Mouse (Mus musculus): ENCODE results near the gene Nfatc2.
A peak's percentile ranks its signal among the peaks of the same experiment; 100 is the strongest.

The Nfatc2 gene

GRCm38 (mm10) chr2:168544102-168544501, 57.4 kb downstream of the Nfatc2 start:
- Histone ChIP-seq H3K4me3 (replicated peaks; ENCODE audit: low read length) (no peak overlapping the region), H3K27me3 (ENCODE audit: insufficient read depth, low read length) (no peaks in the 10 kb centered on the region), H3K36me3 (ENCODE audit: insufficient read depth, low read length) (no peaks in the 10 kb centered on the region), H3K9me3 (ENCODE audit: low read length) (no peaks in the 10 kb centered on the region), H3K4me1 (replicated peaks; ENCODE audit: low read depth, low read length) (peaks cover 21% of the 10 kb centered on the region)
- TF ChIP-seq NANOG (IDR thresholded peaks at IDR 0.05; ENCODE audit: borderline replicate concordance, low read length) (no peak), POU5F1 (IDR thresholded peaks at IDR 0.05; ENCODE audit: borderline replicate concordance, low read length) (no peak), CTCF (conservative IDR thresholded peaks at IDR 0.05; ENCODE audit: low read length) (no peak)

GRCm38 (mm10) chr2:168543026-168543425, 58.4 kb downstream of the Nfatc2 start:
- Histone ChIP-seq H3K9me3 (ENCODE audit: low read length) (no peaks in the 10 kb centered on the region), H3K36me3 (ENCODE audit: insufficient read depth, low read length) (no peaks in the 10 kb centered on the region), H3K4me1 (replicated peaks; ENCODE audit: low read depth, low read length) (peaks cover 32% of the 10 kb centered on the region), H3K4me3 (replicated peaks; ENCODE audit: low read length) (no peak overlapping the region), H3K27me3 (ENCODE audit: insufficient read depth, low read length) (no peaks in the 10 kb centered on the region)
- TF ChIP-seq POU5F1 (IDR thresholded peaks at IDR 0.05; ENCODE audit: borderline replicate concordance, low read length) (no peak), CTCF (conservative IDR thresholded peaks at IDR 0.05; ENCODE audit: low read length) (no peak), NANOG (IDR thresholded peaks at IDR 0.05; ENCODE audit: borderline replicate concordance, low read length) (no peak)

DNA sequence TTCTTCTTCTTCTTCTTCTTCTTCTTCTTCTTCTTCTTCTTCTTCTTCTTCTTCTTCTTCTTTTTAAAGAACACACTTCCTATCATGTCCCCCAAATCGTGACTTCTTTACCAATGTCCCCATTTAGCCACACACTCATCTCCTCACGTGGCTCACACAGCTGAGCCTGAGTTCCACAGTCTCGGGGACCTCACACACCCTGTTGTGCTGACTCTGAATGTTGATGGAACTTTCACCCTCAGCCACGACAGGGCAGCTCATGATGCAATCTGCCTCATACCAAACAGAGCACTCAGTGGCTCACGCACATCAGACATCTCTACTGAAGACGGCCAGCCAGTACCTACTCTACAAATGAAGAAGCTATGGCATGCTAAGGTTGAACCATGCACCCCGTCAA, 60.2 kb downstream of the Nfatc2 start:
- peaks cover 38% of the 10 kb centered on the region for H3K4me1 ChIP-seq (replicated peaks; ENCODE audit: low read depth, low read length)
- H3K9me3 ChIP-seq (ENCODE audit: low read length), result no peaks in the 10 kb centered on the region
- H3K27me3 ChIP-seq (ENCODE audit: insufficient read depth, low read length), result peaks cover 2% of the 10 kb centered on the region; the same call in 1 of the 2 replicates
- no peak for TF ChIP-seq CTCF (conservative IDR thresholded peaks at IDR 0.05; ENCODE audit: low read length)
- TF ChIP-seq NANOG (IDR thresholded peaks at IDR 0.05; ENCODE audit: borderline replicate concordance, low read length), result no peak
- no peak for TF ChIP-seq POU5F1 (IDR thresholded peaks at IDR 0.05; ENCODE audit: borderline replicate concordance, low read length)
- no peak overlapping the region for H3K4me3 ChIP-seq (replicated peaks; ENCODE audit: low read length)
- no peaks in the 10 kb centered on the region for H3K36me3 ChIP-seq (ENCODE audit: insufficient read depth, low read length)

GRCm38 (mm10) chr2:168539594-168540222, 61.7 kb downstream of the Nfatc2 start:
- TF ChIP-seq POU5F1 (IDR thresholded peaks at IDR 0.05; ENCODE audit: borderline replicate concordance, low read length) (no peak), CTCF (conservative IDR thresholded peaks at IDR 0.05; ENCODE audit: low read length) (no peak), NANOG (IDR thresholded peaks at IDR 0.05; ENCODE audit: borderline replicate concordance, low read length) (no peak)

DNA sequence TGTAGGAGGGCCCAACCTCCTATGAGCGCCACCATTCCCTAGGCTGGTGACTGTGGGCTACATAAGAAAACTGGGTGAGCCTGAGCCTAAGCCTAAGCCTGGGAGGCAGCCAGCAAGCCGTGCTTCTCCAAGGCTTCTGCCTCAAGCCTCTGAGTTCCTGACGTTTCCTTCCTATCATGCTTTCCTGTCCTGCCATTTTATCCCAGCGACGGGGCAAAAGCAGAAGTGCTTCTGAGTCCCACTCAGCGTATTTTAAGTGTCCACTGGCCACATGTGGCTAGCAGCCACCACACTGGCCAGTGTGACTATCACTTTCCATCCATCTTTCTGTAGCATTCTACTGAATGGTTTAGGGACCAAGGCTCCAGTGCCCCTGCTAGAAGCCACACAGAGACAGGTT, 62.4 kb downstream of the Nfatc2 start:
- no peak overlapping the region for H3K4me3 ChIP-seq (replicated peaks; ENCODE audit: low read length)
- H3K4me1 ChIP-seq (replicated peaks; ENCODE audit: low read depth, low read length), result peaks cover 29% of the 10 kb centered on the region
- no peaks in the 10 kb centered on the region for H3K36me3 ChIP-seq (ENCODE audit: insufficient read depth, low read length)
- peaks cover 8% of the 10 kb centered on the region; the same call in 1 of the 2 replicates for H3K27me3 ChIP-seq (ENCODE audit: insufficient read depth, low read length)
- TF ChIP-seq POU5F1 (IDR thresholded peaks at IDR 0.05; ENCODE audit: borderline replicate concordance, low read length) (no peak), NANOG (IDR thresholded peaks at IDR 0.05; ENCODE audit: borderline replicate concordance, low read length) (no peak), CTCF (conservative IDR thresholded peaks at IDR 0.05; ENCODE audit: low read length) (no peak)
- no peaks in the 10 kb centered on the region for H3K9me3 ChIP-seq (ENCODE audit: low read length)

More at GRCm38 (mm10) chr2:168539594-168540222, 61.7 kb downstream of the Nfatc2 start:
- H3K27me3 ChIP-seq (ENCODE audit: insufficient read depth, low read length), result peaks cover 5% of the 10 kb centered on the region; the same call in 1 of the 2 replicates
- peak overlapping the region; percentile 7; the same call in 1 of the 2 replicates for H3K4me3 ChIP-seq (replicated peaks; ENCODE audit: low read length)
- H3K9me3 ChIP-seq (ENCODE audit: low read length), result no peaks in the 10 kb centered on the region
- peaks cover 29% of the 10 kb centered on the region for H3K4me1 ChIP-seq (replicated peaks; ENCODE audit: low read depth, low read length)
- H3K36me3 ChIP-seq (ENCODE audit: insufficient read depth, low read length), result no peaks in the 10 kb centered on the region

DNA sequence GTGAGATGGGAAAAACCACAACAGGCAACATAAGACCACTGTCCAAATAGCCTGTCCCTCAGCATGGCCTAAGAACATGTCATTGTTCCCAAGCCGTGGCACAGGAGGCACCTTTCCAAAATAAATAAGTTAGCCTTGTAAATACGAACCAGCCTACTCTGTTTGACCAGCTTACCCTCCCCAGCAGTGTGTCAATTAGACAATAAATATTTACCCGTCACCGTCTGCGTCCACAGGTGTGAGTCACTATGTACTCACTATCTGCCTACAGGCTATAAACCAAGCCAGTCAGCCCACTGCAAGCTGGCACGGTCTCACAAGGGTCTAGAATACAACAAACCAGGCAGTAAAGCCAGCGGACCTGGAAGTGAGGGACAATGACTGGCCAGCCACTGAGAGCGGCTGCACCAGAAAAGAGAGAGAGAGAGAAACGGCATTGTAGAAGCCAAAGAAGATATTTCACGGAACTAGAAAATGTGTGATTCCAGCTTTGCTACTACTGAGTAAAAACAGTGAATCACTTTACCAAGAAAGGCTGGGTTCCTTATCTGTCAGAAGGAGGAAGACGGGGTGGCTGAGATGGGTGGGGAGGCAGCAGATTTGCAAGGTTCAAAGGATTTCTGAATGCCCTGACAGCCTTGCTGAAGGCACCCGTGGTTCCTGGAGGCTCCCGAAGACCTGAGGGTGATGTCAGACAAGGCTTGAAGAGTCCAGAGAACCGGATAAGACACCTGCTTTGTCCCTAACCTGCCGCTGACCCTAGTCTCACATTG, 69.2 kb downstream of the Nfatc2 start:
- peaks cover 40% of the 10 kb centered on the region for H3K4me1 ChIP-seq (replicated peaks; ENCODE audit: low read depth, low read length)
- peaks cover 13% of the 10 kb centered on the region; the same call in 1 of the 2 replicates for H3K27me3 ChIP-seq (ENCODE audit: insufficient read depth, low read length)
- no peaks in the 10 kb centered on the region for H3K36me3 ChIP-seq (ENCODE audit: insufficient read depth, low read length)
- no peaks in the 10 kb centered on the region for H3K9me3 ChIP-seq (ENCODE audit: low read length)
- H3K4me3 ChIP-seq (replicated peaks; ENCODE audit: low read length), result no peak overlapping the region
- TF ChIP-seq CTCF (conservative IDR thresholded peaks at IDR 0.05; ENCODE audit: low read length) (no peak), POU5F1 (IDR thresholded peaks at IDR 0.05; ENCODE audit: borderline replicate concordance, low read length) (no peak), NANOG (IDR thresholded peaks at IDR 0.05; ENCODE audit: borderline replicate concordance, low read length) (no peak)

GRCm38 (mm10) chr2:168528551-168528950, 72.9 kb downstream of the Nfatc2 start:
- Histone ChIP-seq H3K36me3 (ENCODE audit: insufficient read depth, low read length) (no peaks in the 10 kb centered on the region), H3K4me3 (replicated peaks; ENCODE audit: low read length) (no peak overlapping the region), H3K4me1 (replicated peaks; ENCODE audit: low read depth, low read length) (peaks cover 69% of the 10 kb centered on the region), H3K27me3 (ENCODE audit: insufficient read depth, low read length) (0 out of 2 replicates have a peak, but pooled peaks cover 4% of the 10 kb centered on the region), H3K9me3 (ENCODE audit: low read length) (no peaks in the 10 kb centered on the region)
- TF ChIP-seq NANOG (IDR thresholded peaks at IDR 0.05; ENCODE audit: borderline replicate concordance, low read length) (no peak), POU5F1 (IDR thresholded peaks at IDR 0.05; ENCODE audit: borderline replicate concordance, low read length) (no peak), CTCF (conservative IDR thresholded peaks at IDR 0.05; ENCODE audit: low read length) (no peak)

DNA sequence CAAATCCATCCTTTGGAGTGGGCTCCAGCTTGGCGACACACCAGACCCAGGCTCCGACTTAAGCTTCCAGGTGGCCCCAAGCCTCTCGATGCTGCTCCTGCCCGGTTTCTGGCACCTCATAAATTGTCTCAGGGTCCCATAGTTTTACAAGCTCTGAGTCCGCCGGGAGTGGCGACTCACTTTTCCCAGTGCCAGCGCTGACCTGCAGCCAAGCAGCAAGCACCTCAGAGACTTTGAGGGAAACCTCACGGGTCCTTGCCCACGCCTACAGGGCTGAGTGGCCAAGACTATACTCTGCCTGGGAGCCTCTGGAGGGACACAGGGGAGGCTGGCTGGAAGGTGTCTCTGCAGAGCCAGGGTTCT, 74.0 kb downstream of the Nfatc2 start:
- H3K27me3 ChIP-seq (ENCODE audit: insufficient read depth, low read length), result peaks cover 9% of the 10 kb centered on the region; the same call in 1 of the 2 replicates
- TF ChIP-seq NANOG (IDR thresholded peaks at IDR 0.05; ENCODE audit: borderline replicate concordance, low read length), result no peak
- no peak for TF ChIP-seq POU5F1 (IDR thresholded peaks at IDR 0.05; ENCODE audit: borderline replicate concordance, low read length)
- no peak for TF ChIP-seq CTCF (conservative IDR thresholded peaks at IDR 0.05; ENCODE audit: low read length)
- H3K4me3 ChIP-seq (replicated peaks; ENCODE audit: low read length), result no peak overlapping the region
- peaks cover 69% of the 10 kb centered on the region for H3K4me1 ChIP-seq (replicated peaks; ENCODE audit: low read depth, low read length)
- no peaks in the 10 kb centered on the region for H3K36me3 ChIP-seq (ENCODE audit: insufficient read depth, low read length)
- no peaks in the 10 kb centered on the region for H3K9me3 ChIP-seq (ENCODE audit: low read length)
